Mouse (Mus musculus) olfactory bulb, adult 2 months (tissue): Measurements from ENCODE around the gene 1700017B05Rik.

Source experiments
- CTCF ChIP-seq: fragments of 200-500 bp; IDR thresholded peaks from 2 replicates; pipeline ENCODE4 v1.5.1; 2012; ENCODE audit warnings: low read depth, mild to moderate bottlenecking, low read length, moderate library complexity; ENCODE audit not compliant: insufficient read depth
- POLR2A ChIP-seq: fragments of 200-500 bp; IDR thresholded peaks from 2 replicates; pipeline ENCODE4 v1.6.1; 2012; ENCODE audit warnings: mild to moderate bottlenecking, low read depth, low read length, moderate library complexity; ENCODE audit not compliant: insufficient read depth

DNA sequence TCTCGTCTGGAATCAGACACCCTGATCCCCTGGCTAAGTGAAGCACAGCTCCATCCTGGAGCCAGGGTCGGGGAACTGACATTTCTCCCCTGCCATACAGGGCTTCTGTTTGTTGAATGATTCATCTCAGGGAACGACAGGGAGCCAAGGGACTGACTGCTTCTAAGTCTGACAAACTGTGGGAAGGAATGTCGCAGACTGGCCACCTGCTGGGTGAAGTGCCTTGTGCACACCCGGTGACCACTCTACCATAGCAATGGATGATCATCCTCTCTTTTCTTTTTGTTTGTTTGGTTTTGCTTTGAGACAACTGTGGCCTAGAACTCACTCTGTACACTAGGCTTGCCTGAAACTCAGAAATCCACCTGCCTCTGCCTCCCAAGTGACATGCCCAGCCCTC lies 19.5 kb downstream of the 1700017B05Rik start:
- TF ChIP-seq CTCF (no peak), POLR2A (no peak)
